Mouse (Mus musculus): ENCODE data around the gene Gm3033. TPM values are rescaled to one million over a fixed set of nuclear protein-coding genes. Genes with fewer than 3 reads are reported as not detected.

Gene Gm3033
- polyA plus RNA-seq (2012; ENCODE audit: low replicate concordance) = not detected in 2 replicates

DNA sequence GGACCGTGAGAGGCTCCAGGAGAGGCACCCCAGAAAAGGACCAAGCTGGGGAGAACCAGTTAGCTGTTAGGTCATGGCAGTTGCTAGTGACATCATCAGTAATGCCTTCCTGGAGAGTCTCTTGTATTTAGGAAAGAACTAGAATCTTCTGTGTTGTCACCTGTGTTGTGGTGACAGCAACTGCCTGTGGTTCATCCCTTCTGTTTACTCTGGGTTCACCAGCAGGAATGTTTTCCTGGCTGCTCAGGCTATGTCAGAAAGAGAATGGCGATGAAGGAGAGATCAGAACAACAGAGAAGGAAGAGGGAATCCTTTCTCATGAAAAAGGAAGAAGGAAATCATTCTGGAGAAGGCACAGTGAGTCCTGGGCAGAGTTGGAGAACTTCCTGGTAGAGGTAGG lies at the start of gene Gm3033:
Gene Gm3033, plus strand, starts transcription at position 301 of the 400 bp plus-strand sequence.

DNA sequence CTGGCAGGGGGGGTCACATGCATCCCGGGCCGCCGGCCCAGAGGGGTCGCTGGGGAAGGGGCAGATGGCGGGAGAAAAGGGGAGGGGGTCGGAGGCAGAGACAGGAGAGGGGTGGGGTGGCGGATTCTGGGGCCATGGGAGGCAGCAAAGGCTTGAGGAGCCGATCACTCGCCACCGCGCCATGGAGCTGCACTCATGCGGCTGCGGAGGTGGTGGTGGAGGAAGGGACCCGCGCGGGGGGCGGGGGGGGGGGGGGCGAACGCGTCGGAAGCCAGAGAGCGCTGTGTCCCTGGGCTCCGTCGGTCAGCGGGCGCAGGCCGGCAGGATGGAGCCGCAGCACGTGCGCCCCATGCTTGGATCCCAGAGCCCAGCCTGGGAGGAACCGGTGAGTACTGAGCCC lies 36.3 kb upstream of the Gm3033 start, which contains the start of gene Gm3002:
Gene Gm3002, plus strand, starts transcription at position 301 of the 400 bp plus-strand sequence.

DNA sequence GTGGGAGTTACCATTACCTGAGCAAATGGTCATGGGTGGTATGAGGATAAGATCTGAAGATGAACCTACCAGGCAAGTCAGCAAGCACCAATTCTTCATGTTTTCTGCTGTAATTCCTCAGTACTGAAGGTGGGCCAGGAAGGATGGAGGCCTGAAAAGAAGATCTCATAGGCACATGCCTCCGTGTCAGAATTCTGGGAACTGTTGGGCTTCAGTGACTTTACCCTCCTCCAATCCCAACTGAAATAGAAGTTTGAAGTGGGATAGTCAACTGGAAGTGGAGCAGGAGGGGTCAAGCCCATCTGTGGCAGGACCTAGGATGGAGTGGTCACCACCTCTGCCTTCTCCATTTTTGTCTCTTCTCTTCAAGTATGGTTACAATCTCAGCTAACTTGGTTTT lies 37.8 kb downstream of the Gm3033 start, which contains the start of gene Gm2916:
Gene Gm2916, plus strand, starts transcription at position 301 of the 400 bp plus-strand sequence.

Other genes with a start within 250 kb of the Gm3033 start
- not detected in 2 replicates for gene Gm3012, start 211.7 kb upstream of the Gm3033 start, polyA plus RNA-seq (2012; ENCODE audit: low replicate concordance)
- not detected in 2 replicates for gene Gm3020, start 194.2 kb upstream of the Gm3033 start, polyA plus RNA-seq (2012; ENCODE audit: low replicate concordance)
- not detected in 2 replicates for gene Gm3043, start 157.5 kb upstream of the Gm3033 start, polyA plus RNA-seq (2012; ENCODE audit: low replicate concordance)
- gene Gm3002, start 36.2 kb upstream of the Gm3033 start, polyA plus RNA-seq (2012; ENCODE audit: low replicate concordance) = not detected in 2 replicates
- gene Gm2916, start 37.9 kb downstream of the Gm3033 start, polyA plus RNA-seq (2012; ENCODE audit: low replicate concordance) = not detected in 2 replicates
- not detected in 2 replicates for gene Gm3029, start 85.5 kb downstream of the Gm3033 start, polyA plus RNA-seq (2012; ENCODE audit: low replicate concordance)
- not detected in 2 replicates for gene Gm3095, start 117.3 kb downstream of the Gm3033 start, polyA plus RNA-seq (2012; ENCODE audit: low replicate concordance)
- not detected in 2 replicates for gene Gm3099, start 152.1 kb downstream of the Gm3033 start, polyA plus RNA-seq (2012; ENCODE audit: low replicate concordance)
- gene Gm5796, start 177.7 kb downstream of the Gm3033 start, polyA plus RNA-seq (2012; ENCODE audit: low replicate concordance) = not detected in 2 replicates
- not detected in 2 replicates for gene Gm3115, start 237.9 kb downstream of the Gm3033 start, polyA plus RNA-seq (2012; ENCODE audit: low replicate concordance)